Mouse (Mus musculus): ENCODE measurements around the gene Deup1.
"Not testable (repeated sequence)": the region's sequence is repeated elsewhere in the genome, so short reads cannot be mapped to it uniquely, and the experiment has no call there.

Deup1 gene

GRCm38 (mm10) chr9:15587157-15587854, 40.4 kb downstream of the Deup1 start:
- DNase-seq (ENCODE audit: low read depth): no peak

- no peak for DNase-seq (ENCODE audit: low read depth)
Observed at GRCm38 (mm10) chr9:15585956-15586355, 41.8 kb downstream of the Deup1 start.

GRCm38 (mm10) chr9:15584209-15584608, 43.5 kb downstream of the Deup1 start:
- no peak for DNase-seq (ENCODE audit: low read depth)

GRCm38 (mm10) chr9:15582026-15582425, 45.7 kb downstream of the Deup1 start:
- no peak for DNase-seq (ENCODE audit: low read depth)

GRCm38 (mm10) chr9:15580176-15580575, 47.6 kb downstream of the Deup1 start:
- DNase-seq (ENCODE audit: low read depth): no peak

- DNase-seq (ENCODE audit: low read depth): no peak
Observed at GRCm38 (mm10) chr9:15578946-15579345, 48.8 kb downstream of the Deup1 start.

- no peak for DNase-seq (ENCODE audit: low read depth)
Observed at GRCm38 (mm10) chr9:15578427-15578826, 49.3 kb downstream of the Deup1 start.

GRCm38 (mm10) chr9:15574750-15575454, 52.8 kb downstream of the Deup1 start:
- no peak for DNase-seq (ENCODE audit: low read depth)

- no peak for DNase-seq (ENCODE audit: low read depth)
Observed at GRCm38 (mm10) chr9:15562353-15562752, 65.4 kb downstream of the Deup1 start.

- DNase-seq (ENCODE audit: low read depth): no peak
Observed at GRCm38 (mm10) chr9:15560451-15560850, 67.3 kb downstream of the Deup1 start.

GRCm38 (mm10) chr9:15553322-15553721, 74.4 kb downstream of the Deup1 start:
- DNase-seq (ENCODE audit: low read depth): no peak

- no peak for DNase-seq (ENCODE audit: low read depth)
Observed at GRCm38 (mm10) chr9:15551933-15552851, 75.5 kb downstream of the Deup1 start.

- not testable (repeated sequence) for DNase-seq (ENCODE audit: low read depth)
Observed at GRCm38 (mm10) chr9:15551073-15551472, 76.7 kb downstream of the Deup1 start.

- no peak for DNase-seq (ENCODE audit: low read depth)
Observed at GRCm38 (mm10) chr9:15550461-15550961, 77.2 kb downstream of the Deup1 start.

- DNase-seq (ENCODE audit: low read depth): no peak
Observed at GRCm38 (mm10) chr9:15541735-15542354, 85.9 kb downstream of the Deup1 start.

- DNase-seq (ENCODE audit: low read depth): no peak
Observed at GRCm38 (mm10) chr9:15538979-15539533, 88.7 kb downstream of the Deup1 start.

GRCm38 (mm10) chr9:15537455-15538048, 90.2 kb downstream of the Deup1 start:
- no peak for DNase-seq (ENCODE audit: low read depth)

- DNase-seq (ENCODE audit: low read depth): no peak
Observed at GRCm38 (mm10) chr9:15536861-15537426, 90.8 kb downstream of the Deup1 start.

GRCm38 (mm10) chr9:15535418-15535817, 92.3 kb downstream of the Deup1 start:
- no peak for DNase-seq (ENCODE audit: low read depth)

GRCm38 (mm10) chr9:15534110-15534509, 93.6 kb downstream of the Deup1 start:
- no peak for DNase-seq (ENCODE audit: low read depth)

All from c-Kit-positive CD71-positive TER-119-negative erythroid progenitor cells, embryonic 14.5 days (primary cell).